Mouse (Mus musculus) heart, embryonic 15.5 days (tissue): Measurements from ENCODE around the gene Clta. TPM values are rescaled to one million over a fixed set of nuclear protein-coding genes. Genes with fewer than 3 reads are reported as not detected.

Experiments used
- ATAC-seq: fragments of 200-750 bp; cut with Nextera tagmentation; replicated peaks from 2 replicates; pipeline ENCODE4 v1.8.0; 2017; ENCODE audit warnings: low read depth, moderate TSS enrichment; ENCODE audit not compliant: insufficient number of reproducible peaks, insufficient read depth, low FRiP score
- H3K27ac ChIP-seq: fragments of 300-500 bp; sonication (generic); 2 replicates; pipeline ENCODE4 v1.5.1; 2015; ENCODE audit warnings: mild to moderate bottlenecking, inconsistent platforms
- H3K27me3 ChIP-seq: fragments of 300-500 bp; sonication (generic); 2 replicates; pipeline ENCODE4 v1.6.1; 2015; ENCODE audit warnings: inconsistent platforms
- H3K36me3 ChIP-seq: fragments of 300-500 bp; sonication (generic); 2 replicates; pipeline ENCODE4 v1.6.1; 2015; ENCODE audit warnings: mild to moderate bottlenecking, inconsistent platforms
- H3K4me1 ChIP-seq: fragments of 300-500 bp; sonication (generic); replicated peaks from 2 replicates; pipeline ENCODE4 v1.6.1; 2015; ENCODE audit warnings: inconsistent platforms
- H3K4me2 ChIP-seq: fragments of 300-500 bp; sonication (generic); 2 replicates; pipeline ENCODE4 v1.6.1; 2015; ENCODE audit warnings: inconsistent platforms, mild to moderate bottlenecking, moderate library complexity
- H3K4me3 ChIP-seq: fragments of 300-500 bp; sonication (generic); 2 replicates; pipeline ENCODE4 v1.5.1; 2015; ENCODE audit warnings: mild to moderate bottlenecking, inconsistent platforms
- H3K9ac ChIP-seq: fragments of 300-500 bp; sonication (generic); 2 replicates; pipeline ENCODE4 v1.6.1; 2015; ENCODE audit warnings: mild to moderate bottlenecking, inconsistent platforms
- H3K9me3 ChIP-seq: fragments of 300-500 bp; sonication (generic); replicated peaks from 2 replicates; pipeline ENCODE4 v1.6.1; 2016; ENCODE audit warnings: inconsistent platforms
- WGBS: fragments of 180-500 bp; shearing (Covaris S2); methylation state at CpG from one replicate; pipeline ENCODE4 v1.1.7; 2015; ENCODE audit warnings: mixed read lengths; 5-methylcytosine and 5-hydroxymethylcytosine counted together
- polyA plus RNA-seq: library from polyadenylated mRNA; unstranded; fragments of >200 nt; fragmentation: Nextera tagmentation; extraction: Ambion mirVana; gene quantifications from 2 replicates; pipeline ENCODE4 v1.2.1, GENCODE M21; 2015

Clta gene
- polyA plus RNA-seq, result 130 and 146 TPM in 2 replicates

DNA sequence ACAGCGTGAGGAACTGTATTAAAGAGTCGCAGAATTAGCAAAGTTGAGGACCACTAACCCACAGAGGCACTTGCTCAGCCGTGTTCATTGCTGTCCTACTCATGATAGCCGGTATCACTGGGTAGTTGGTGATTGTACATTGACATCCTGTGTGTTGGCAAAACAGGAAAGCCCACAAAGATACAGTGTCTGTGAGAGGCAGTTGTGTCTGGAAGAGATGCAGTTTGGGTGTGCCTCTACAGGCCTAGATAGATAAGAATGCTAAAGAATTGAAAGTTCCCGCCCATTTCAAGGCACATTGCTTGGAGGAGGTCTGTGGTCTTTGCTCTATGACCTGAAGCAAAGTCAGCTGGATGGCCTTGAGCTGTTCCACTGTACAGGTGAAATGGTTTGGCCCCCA lies at the start of gene Clta:
TSS of gene Clta (plus strand) at position 327 of the 400 bp plus-strand sequence.
- WGBS, result 77% methylated on average over 5 of the region's 5 CpGs
- Histone ChIP-seq H3K4me1 (no peaks in the 10 kb centered on the region), H3K27ac (no peak within 1 kb of the TSS), H3K4me3 (no peak within 1 kb of the TSS), H3K4me2 (no peak within 1 kb of the TSS), H3K9ac (no peak within 1 kb of the TSS), H3K36me3 (no peaks in the 10 kb centered on the region), H3K9me3 (no peaks in the 10 kb centered on the region), H3K27me3 (no peaks in the 10 kb centered on the region)
- ATAC-seq, result no peak

DNA sequence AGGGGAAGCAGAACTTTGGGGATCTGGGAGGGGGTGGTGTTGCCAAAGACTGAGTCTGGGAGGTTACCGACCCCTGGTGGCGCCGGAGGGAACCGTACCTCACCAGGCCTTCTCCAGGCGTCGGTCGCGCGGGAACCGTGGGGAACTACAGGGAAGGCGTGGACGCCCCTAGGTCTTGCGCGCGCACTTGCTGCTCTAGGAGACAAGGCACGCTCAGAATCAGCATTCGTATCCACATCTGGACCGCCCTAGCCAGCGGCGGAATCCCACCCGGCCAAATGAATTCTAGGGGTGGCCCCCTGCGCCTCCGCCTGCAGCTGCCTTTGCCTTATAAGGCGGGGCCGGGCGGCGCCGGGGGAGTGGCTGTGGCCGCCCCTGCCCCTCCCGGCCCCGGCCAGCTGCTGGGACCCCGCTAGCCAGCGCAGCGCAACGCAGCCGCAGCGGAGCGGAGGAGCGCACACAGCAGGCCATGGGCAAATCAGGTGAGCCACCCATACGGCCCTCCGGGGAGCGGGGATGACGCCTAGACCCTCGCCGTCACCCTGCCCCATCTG lies 46.9 kb upstream of the Clta start, which contains the start of gene Glipr2:
TSS of gene Glipr2 (plus strand) at position 110 of the 554 bp plus-strand sequence.
- under 1% methylated on average over 40 of the region's 45 CpGs for WGBS
- H3K4me2 ChIP-seq, result peak within 1 kb of the TSS; percentile 88
- peak; percentile 94 for ATAC-seq
- H3K27ac ChIP-seq, result peak within 1 kb of the TSS; percentile 72
- H3K36me3 ChIP-seq, result no peaks in the 10 kb centered on the region
- H3K4me1 ChIP-seq, result peaks cover 22% of the 10 kb centered on the region
- H3K4me3 ChIP-seq, result peak within 1 kb of the TSS; percentile 67
- no peaks in the 10 kb centered on the region for H3K9me3 ChIP-seq
- peak within 1 kb of the TSS; percentile 61 for H3K9ac ChIP-seq
- H3K27me3 ChIP-seq, result no peaks in the 10 kb centered on the region

- peak overlapping the region; percentile 67 for H3K4me3 ChIP-seq
- ATAC-seq, result peak; percentile 57
- under 1% methylated on average over 26 of the region's 26 CpGs for WGBS
- H3K4me2 ChIP-seq, result peak overlapping the region; percentile 88
- no peaks in the 10 kb centered on the region for H3K9me3 ChIP-seq
- H3K9ac ChIP-seq, result peak overlapping the region; percentile 61
- H3K27ac ChIP-seq, result peak overlapping the region; percentile 72
- no peaks in the 10 kb centered on the region for H3K27me3 ChIP-seq
- no peaks in the 10 kb centered on the region for H3K36me3 ChIP-seq
- peaks cover 22% of the 10 kb centered on the region for H3K4me1 ChIP-seq
Measured at GRCm38 (mm10) chr4:43957846-43958461, 46.3 kb upstream of the Clta start.

GRCm38 (mm10) chr4:43959523-43960179 lies 44.6 kb upstream of the Clta start:
- 51% methylated on average over 9 of the region's 9 CpGs for WGBS
- Histone ChIP-seq H3K4me3 (peak overlapping the region; percentile 5; the same call in 1 of the 2 replicates), H3K9me3 (no peaks in the 10 kb centered on the region), H3K9ac (no peak overlapping the region), H3K4me1 (peaks cover 32% of the 10 kb centered on the region), H3K4me2 (peak overlapping the region; percentile 88), H3K27me3 (no peaks in the 10 kb centered on the region), H3K36me3 (no peaks in the 10 kb centered on the region), H3K27ac (no peak overlapping the region)
- ATAC-seq, result no peak

DNA sequence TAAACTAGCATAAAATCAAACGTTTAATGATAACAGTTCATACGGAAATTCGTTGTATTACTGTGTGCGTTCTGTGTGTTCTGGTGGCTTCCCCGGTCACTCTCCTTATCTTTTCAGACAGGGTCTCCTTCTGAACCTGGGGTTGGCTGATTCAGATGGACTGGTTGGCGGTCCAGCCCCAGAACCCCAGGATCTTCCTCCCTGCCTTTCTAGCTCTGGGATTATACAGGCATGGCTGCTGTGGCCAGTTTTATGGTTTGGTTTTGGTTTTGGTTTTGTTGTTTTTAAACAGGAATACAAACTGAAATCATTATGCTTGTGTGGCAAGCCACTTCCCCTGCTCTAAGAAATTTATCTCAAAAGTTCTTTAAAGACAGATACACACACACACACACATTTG lies 44.0 kb upstream of the Clta start:
- Histone ChIP-seq H3K9me3 (no peaks in the 10 kb centered on the region), H3K4me1 (peaks cover 37% of the 10 kb centered on the region), H3K36me3 (no peaks in the 10 kb centered on the region), H3K4me3 (no peak overlapping the region), H3K27ac (no peak overlapping the region), H3K9ac (no peak overlapping the region), H3K4me2 (peak overlapping the region; percentile 88; the same call in 1 of the 2 replicates), H3K27me3 (no peaks in the 10 kb centered on the region)
- no peak for ATAC-seq
- WGBS, result 66% methylated on average over 6 of the region's 6 CpGs

DNA sequence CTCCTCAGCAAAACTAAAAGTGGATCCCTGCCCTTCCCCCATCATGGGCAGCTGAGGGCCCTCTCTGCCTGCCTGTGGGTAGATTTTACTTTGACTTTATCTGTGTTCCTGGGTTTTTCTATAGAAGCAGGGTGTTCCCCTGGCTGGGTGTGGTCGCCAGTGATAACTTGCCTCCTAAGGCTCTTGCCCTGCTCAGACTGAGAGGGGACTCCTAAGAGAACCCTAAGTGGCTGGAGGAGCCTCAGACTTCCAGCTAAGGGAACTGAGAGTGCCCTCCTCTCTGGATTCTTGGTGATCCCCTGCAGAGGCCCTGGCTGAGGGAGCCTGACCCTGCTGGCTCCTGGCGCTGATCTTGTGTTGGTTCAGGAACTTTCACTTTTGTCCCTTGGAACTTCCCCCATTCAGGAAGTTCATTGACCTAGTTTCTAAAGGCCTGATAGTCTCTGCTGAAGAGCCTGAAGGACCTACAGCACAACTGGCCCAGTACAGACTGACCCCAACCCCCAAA lies 39.9 kb upstream of the Clta start:
- WGBS, result 38% methylated on average over 2 of the region's 2 CpGs
- Histone ChIP-seq H3K9ac (0 out of 2 replicates have a peak overlapping the region, but pooled peaks have one; percentile 8), H3K27me3 (no peaks in the 10 kb centered on the region), H3K4me1 (peaks cover 41% of the 10 kb centered on the region), H3K9me3 (no peaks in the 10 kb centered on the region), H3K27ac (peak overlapping the region; percentile 48; the same call in 1 of the 2 replicates), H3K4me2 (peak overlapping the region; percentile 25; the same call in 1 of the 2 replicates), H3K4me3 (no peak overlapping the region), H3K36me3 (no peaks in the 10 kb centered on the region)
- ATAC-seq, result no peak

- 29% methylated on average over 4 of the region's 4 CpGs for WGBS
- no peak for ATAC-seq
- H3K36me3 ChIP-seq, result no peaks in the 10 kb centered on the region
- H3K4me2 ChIP-seq, result no peak overlapping the region
- no peaks in the 10 kb centered on the region for H3K9me3 ChIP-seq
- H3K27ac ChIP-seq, result no peak overlapping the region; the same call in 1 of the 2 replicates
- no peak overlapping the region for H3K9ac ChIP-seq
- H3K4me3 ChIP-seq, result no peak overlapping the region
- no peaks in the 10 kb centered on the region for H3K27me3 ChIP-seq
- peaks cover 41% of the 10 kb centered on the region for H3K4me1 ChIP-seq
Measured at GRCm38 (mm10) chr4:43964951-43965684, 39.1 kb upstream of the Clta start.

DNA sequence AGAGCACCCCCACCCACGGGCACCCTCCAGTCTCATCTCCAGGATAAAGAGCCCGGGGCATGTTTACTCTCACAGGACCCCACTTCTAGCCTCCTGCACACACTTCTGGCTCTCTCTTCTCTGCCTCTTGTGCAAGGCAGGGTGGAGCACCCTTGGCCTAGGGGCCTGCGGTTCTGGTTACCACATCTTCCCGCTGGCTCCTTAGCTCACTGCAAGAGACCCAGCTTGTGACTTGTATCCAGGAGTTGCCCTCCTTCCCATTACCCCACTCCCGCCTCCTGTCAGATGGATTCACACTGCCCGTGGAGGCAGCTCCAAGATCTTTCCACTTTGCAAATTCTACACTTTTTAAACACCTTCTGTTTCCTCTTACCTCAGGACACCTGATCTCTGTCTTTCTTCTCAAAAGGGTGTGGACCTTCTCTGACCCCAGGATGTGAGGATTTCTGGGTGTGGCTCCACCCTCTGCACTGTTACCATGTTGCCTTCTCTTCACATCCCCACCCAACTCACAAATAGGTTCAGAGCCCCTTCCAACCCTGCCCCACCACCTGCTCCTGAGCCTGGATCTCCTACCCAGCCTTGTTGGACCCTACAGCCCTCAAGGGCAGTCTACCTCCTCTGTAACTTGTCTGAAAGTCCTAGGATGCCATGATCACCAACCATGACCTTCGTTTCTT lies 38.3 kb upstream of the Clta start:
- no peak for ATAC-seq
- no peak overlapping the region for H3K4me2 ChIP-seq
- no peak overlapping the region; the same call in 1 of the 2 replicates for H3K27ac ChIP-seq
- no peaks in the 10 kb centered on the region for H3K36me3 ChIP-seq
- H3K4me3 ChIP-seq, result no peak overlapping the region
- H3K9me3 ChIP-seq, result no peaks in the 10 kb centered on the region
- H3K9ac ChIP-seq, result no peak overlapping the region
- 82% methylated on average over 7 of the region's 7 CpGs for WGBS
- H3K27me3 ChIP-seq, result no peaks in the 10 kb centered on the region
- peaks cover 41% of the 10 kb centered on the region for H3K4me1 ChIP-seq

- peak overlapping the region; percentile 25; the same call in 1 of the 2 replicates for H3K27ac ChIP-seq
- no peaks in the 10 kb centered on the region for H3K36me3 ChIP-seq
- no peak overlapping the region for H3K9ac ChIP-seq
- no peak for ATAC-seq
- 52% methylated on average over 13 of the region's 13 CpGs for WGBS
- no peak overlapping the region for H3K4me2 ChIP-seq
- peaks cover 57% of the 10 kb centered on the region for H3K4me1 ChIP-seq
- H3K9me3 ChIP-seq, result no peaks in the 10 kb centered on the region
- H3K4me3 ChIP-seq, result no peak overlapping the region
- H3K27me3 ChIP-seq, result no peaks in the 10 kb centered on the region
Measured at GRCm38 (mm10) chr4:43968650-43969049, 35.6 kb upstream of the Clta start.

GRCm38 (mm10) chr4:43969373-43969772 lies 34.9 kb upstream of the Clta start:
- no peak for ATAC-seq
- Histone ChIP-seq H3K27ac (peak overlapping the region; percentile 4; the same call in 1 of the 2 replicates), H3K36me3 (no peaks in the 10 kb centered on the region), H3K9me3 (no peaks in the 10 kb centered on the region), H3K4me3 (no peak overlapping the region), H3K9ac (no peak overlapping the region), H3K4me2 (no peak overlapping the region), H3K27me3 (no peaks in the 10 kb centered on the region), H3K4me1 (peaks cover 51% of the 10 kb centered on the region)
- 17% methylated on average over 4 of the region's 4 CpGs for WGBS
